Mouse (Mus musculus) myocyte (in vitro differentiated cells): ENCODE results near the gene Dgkq.

Source experiments
- CEBPB ChIP-seq: IDR thresholded peaks from 2 replicates; pipeline ENCODE4 v1.6.1; 2011; ENCODE audit warnings: mild to moderate bottlenecking, moderate library complexity; ENCODE audit not compliant: poor library complexity, insufficient read depth, severe bottlenecking
- E2F4 ChIP-seq: IDR thresholded peaks from one replicate; pipeline ENCODE4 v1.6.1; 2011; ENCODE audit warnings: mild to moderate bottlenecking, control low read depth, moderate library complexity; ENCODE audit not compliant: insufficient read depth
- MAX ChIP-seq: IDR thresholded peaks from one replicate; pipeline ENCODE4 v1.6.1; 2011; ENCODE audit warnings: low read depth, mild to moderate bottlenecking, control low read depth
- MYOD1 ChIP-seq, 3 experiments: IDR thresholded peaks; one replicate each; pipeline ENCODE4 v1.6.1; 2011; ENCODE audit warnings: control low read depth in 2 of 3, low read depth in 2 of 3, mild to moderate bottlenecking in 2 of 3, moderate library complexity in 1 of 3; ENCODE audit not compliant: insufficient read length in 2 of 3, control insufficient read depth in 1 of 3
- POLR2A ChIP-seq: IDR thresholded peaks from one replicate; pipeline ENCODE4 v1.6.1; 2011; ENCODE audit warnings: low read depth, mild to moderate bottlenecking, control low read depth, moderate library complexity; ENCODE audit not compliant: insufficient read length
- USF1 ChIP-seq: IDR thresholded peaks from one replicate; pipeline ENCODE4 v1.6.1; 2011; ENCODE audit warnings: low read depth, mild to moderate bottlenecking, control low read depth, moderate library complexity

- no peak for TF ChIP-seq POLR2A
- TF ChIP-seq MAX: no peak
- TF ChIP-seq E2F4: no peak
- TF ChIP-seq MYOD1 (IDR thresholded peaks at IDR 0.05; ENCODE audit: control insufficient read depth in 1 of 3, insufficient read length in 2 of 3, low read depth in 2 of 3): no peak
- no peak for TF ChIP-seq USF1
- TF ChIP-seq CEBPB: no peak
These were observed 69.5 kb downstream of the Dgkq start for GRCm38 (mm10) chr5:108599923-108600322.
